In genomic region chr4:129580347-129580746, GRCm38 (mm10) we compare ENCODE assay signal across 11 mouse cellular contexts. TPM values are rescaled to one million over a fixed set of nuclear protein-coding genes. Genes with fewer than 3 reads are reported as not detected.
DNase-seq lines count a peak whose midpoint lies in the region; ATAC-seq lines count a peak whose summit lies in the region.
"Had no signal": no experiment of that assay in that cellular context is flagged by ENCODE, and none has a peak within 500 bp of the region (broad histone marks: within the 10 kb centered on the region; RNA-seq: fewer than 3 reads in every experiment).

No protein-coding gene starts in this region.

- no peak overlapping the region for H3K4me2 ChIP-seq in heart, embryonic 16.5 days (ENCODE audit: low read depth, low read length)

- intact Hi-C loops in heart, postnatal 14 days (cut with DNase I): no loop called here

- no peaks in the 10 kb centered on the region for H3K9me3 ChIP-seq in heart, embryonic 16.5 days (replicated peaks; ENCODE audit: control insufficient read depth, low read length)

- 0 out of 2 replicates have a peak overlapping the region, but pooled peaks have one; percentile 22 for H3K27ac ChIP-seq in heart, embryonic 16.5 days (ENCODE audit: low read length)

- no peak overlapping the region for H3K4me3 ChIP-seq in heart, embryonic 16.5 days (ENCODE audit: low read length)

- 67% methylated on average over 7 of the region's 7 CpGs for WGBS in heart, embryonic 16.5 days

- H3K27me3 ChIP-seq in heart, embryonic 16.5 days (ENCODE audit: control insufficient read depth, insufficient read depth, low read length): no peaks in the 10 kb centered on the region

- H3K9ac ChIP-seq in heart, embryonic 16.5 days (ENCODE audit: low read length): no peak overlapping the region

- no peak for DNase-seq in heart, postnatal 14 days
- DNase-seq in 416B (ENCODE audit: low read depth): peak; percentile 23
- peak; percentile 89 for DNase-seq in ES-CJ7 (ENCODE audit: low read depth, low spot score)
- DNase-seq in cerebellum, postnatal 14 days: peak; percentile 69 to 73
- DNase-seq in lung, postnatal 25 days (ENCODE audit: low spot score): no peak
- no peak for DNase-seq in right cerebral cortex, postnatal 36 days (ENCODE audit: low spot score in 2 of 2)
- no peak for DNase-seq in right cerebral cortex, postnatal 14 days
- DNase-seq: gastrocnemius, postnatal 36 days; lung, adult 2 months had no signal

- no peaks in the 10 kb centered on the region for H3K36me3 ChIP-seq in heart, embryonic 16.5 days (ENCODE audit: control insufficient read depth, insufficient read depth)

- H3K4me1 ChIP-seq in heart, embryonic 16.5 days (ENCODE audit: control insufficient read depth, insufficient read depth, low read length): peaks cover 10% of the 10 kb centered on the region; the same call in 1 of the 2 replicates

- no peak for ATAC-seq in heart, embryonic 16.5 days (replicated peaks; ENCODE audit: extremely low read depth, insufficient read depth, low FRiP score)
- ATAC-seq: intestine, embryonic 16.5 days had no signal

RNA-seq across cellular contexts. Expression of gene Fam167b, which starts 2.0 kb away (rescaled TPM):
- 5.1 and 5.7 TPM in 2 replicates for polyA plus RNA-seq in heart, embryonic 16.5 days (2015; fragmentation: Nextera tagmentation; extraction: Ambion mirVana)
- under 1 TPM; 0.53 to 0.83 TPM for total RNA-seq in heart, postnatal 14 days (2021)
- total RNA-seq: gastrocnemius, postnatal 36 days had no signal

RNA-seq across cellular contexts. Expression of gene Lck, which starts 6.9 kb away (rescaled TPM):
- polyA plus RNA-seq in heart, embryonic 16.5 days (2015; fragmentation: Nextera tagmentation; extraction: Ambion mirVana): 45.9 and 121 TPM in 2 replicates
- total RNA-seq in heart, postnatal 14 days (2021): 10 to 100 TPM in 1 of 2 experiments, 1 to 10 TPM in 1; 1.4 to 20.4 TPM

RNA-seq across cellular contexts. Expression of gene Eif3i, which starts 20.1 kb away (rescaled TPM):
- polyA plus RNA-seq in heart, embryonic 16.5 days (2015; fragmentation: Nextera tagmentation; extraction: Ambion mirVana): 178 and 180 TPM in 2 replicates
- 100 to 1,000 TPM; 114 to 128 TPM for total RNA-seq in heart, postnatal 14 days (2021)

RNA-seq across cellular contexts. Expression of gene Tmem234, which starts 20.1 kb away (rescaled TPM):
- 148 and 152 TPM in 2 replicates for polyA plus RNA-seq in heart, embryonic 16.5 days (2015; fragmentation: Nextera tagmentation; extraction: Ambion mirVana)
- total RNA-seq in heart, postnatal 14 days (2021): 10 to 100 TPM; 46.8 to 51.3 TPM

RNA-seq across cellular contexts. Expression of gene Dcdc2b, which starts 33.7 kb away (rescaled TPM):
- 1.8 and 2.7 TPM in 2 replicates for polyA plus RNA-seq in heart, embryonic 16.5 days (2015; fragmentation: Nextera tagmentation; extraction: Ambion mirVana)
- total RNA-seq in heart, postnatal 14 days (2021): 1 to 10 TPM; 1.2 TPM

Comparison
In these comparisons a context has a peak if more than half of its experiments do, and no peak if none do; other contexts are left out.
1. DNase-seq: peak in 416B (single experiment), ES-CJ7 (single experiment) and cerebellum, postnatal 14 days (2 of 2); none in heart, postnatal 14 days (0 of 2), lung, postnatal 25 days (single experiment), right cerebral cortex, postnatal 36 days (0 of 2) and right cerebral cortex, postnatal 14 days (single experiment).